Mouse (Mus musculus) olfactory bulb, adult 2 months (tissue): ENCODE measurements around the gene Mettl17.

Source experiments
- CTCF ChIP-seq: fragments of 200-500 bp; IDR thresholded peaks from 2 replicates; pipeline ENCODE4 v1.5.1; 2012; ENCODE audit warnings: low read depth, mild to moderate bottlenecking, low read length, moderate library complexity; ENCODE audit not compliant: insufficient read depth
- POLR2A ChIP-seq: fragments of 200-500 bp; IDR thresholded peaks from 2 replicates; pipeline ENCODE4 v1.6.1; 2012; ENCODE audit warnings: mild to moderate bottlenecking, low read depth, low read length, moderate library complexity; ENCODE audit not compliant: insufficient read depth

GRCm38 (mm10) chr14:51913960-51914762 is 29.5 kb downstream of the Mettl17 start, which contains the start of gene Ndrg2:
- no peak for TF ChIP-seq CTCF
- no peak for TF ChIP-seq POLR2A
